Mouse (Mus musculus) neural tube, embryonic 15.5 days (tissue): ENCODE measurements around the gene Ctnna2. TPM values are rescaled to one million over a fixed set of nuclear protein-coding genes. Genes with fewer than 3 reads are reported as not detected.
A peak's percentile ranks its signal among the peaks of the same experiment; 100 is the strongest.

ENCODE experiments used
- ATAC-seq: fragments of 200-750 bp; cut with Nextera tagmentation; 2 replicates; pipeline ENCODE4 v1.8.0; 2017; ENCODE audit warnings: mild to moderate bottlenecking, moderate TSS enrichment, moderate library complexity; ENCODE audit not compliant: low FRiP score
- H3K27ac ChIP-seq: fragments of 300-500 bp; sonication (generic); replicated peaks from 2 replicates; pipeline ENCODE4 v1.5.1; 2015; ENCODE audit warnings: mild to moderate bottlenecking, inconsistent platforms
- H3K27me3 ChIP-seq: fragments of 300-500 bp; sonication (generic); replicated peaks from 2 replicates; pipeline ENCODE4 v1.6.1; 2015; ENCODE audit warnings: inconsistent platforms
- H3K36me3 ChIP-seq: fragments of 300-500 bp; sonication (generic); 2 replicates; pipeline ENCODE4 v1.6.1; 2015; ENCODE audit warnings: inconsistent platforms
- H3K4me1 ChIP-seq: fragments of 300-500 bp; sonication (generic); 2 replicates; pipeline ENCODE4 v1.6.1; 2015; ENCODE audit warnings: inconsistent platforms
- H3K4me2 ChIP-seq: fragments of 300-500 bp; sonication (generic); 2 replicates; pipeline ENCODE4 v1.6.1; 2015; ENCODE audit warnings: inconsistent platforms, mild to moderate bottlenecking, moderate library complexity
- H3K4me3 ChIP-seq: fragments of 300-500 bp; sonication (generic); replicated peaks from 2 replicates; pipeline ENCODE4 v1.5.1; 2015; ENCODE audit warnings: mild to moderate bottlenecking, inconsistent platforms
- H3K9ac ChIP-seq: fragments of 300-500 bp; sonication (generic); replicated peaks from 2 replicates; pipeline ENCODE4 v1.6.1; 2015; ENCODE audit warnings: mild to moderate bottlenecking, inconsistent platforms
- H3K9me3 ChIP-seq: fragments of 300-500 bp; sonication (generic); replicated peaks from 2 replicates; pipeline ENCODE4 v1.6.1; 2016; ENCODE audit warnings: inconsistent platforms
- WGBS: fragments of 180-500 bp; shearing (Covaris S2); methylation state at CpG from one replicate; pipeline ENCODE4 v1.1.7; 2015; ENCODE audit warnings: mixed read lengths; 5-methylcytosine and 5-hydroxymethylcytosine counted together
- polyA plus RNA-seq: library from polyadenylated mRNA; unstranded; fragments of >200 nt; fragmentation: Nextera tagmentation; extraction: Ambion mirVana; gene quantifications from 2 replicates; pipeline ENCODE4 v1.2.1, GENCODE M21; 2015

Ctnna2 gene
- polyA plus RNA-seq, 1 experiment from 2014 or later: 119 TPM

- WGBS: 78% methylated on average over 5 of the region's 5 CpGs
- H3K27ac ChIP-seq: no peak overlapping the region
- H3K4me2 ChIP-seq: no peak overlapping the region
- no peaks in the 10 kb centered on the region for H3K4me1 ChIP-seq
- H3K4me3 ChIP-seq: no peak overlapping the region
- H3K9ac ChIP-seq: no peak overlapping the region
- H3K9me3 ChIP-seq: no peaks in the 10 kb centered on the region
- ATAC-seq: no peak
- no peaks in the 10 kb centered on the region for H3K36me3 ChIP-seq
- no peaks in the 10 kb centered on the region for H3K27me3 ChIP-seq
Observed at GRCm38 (mm10) chr6:77408481-77408880, 571.0 kb downstream of the Ctnna2 start.

DNA sequence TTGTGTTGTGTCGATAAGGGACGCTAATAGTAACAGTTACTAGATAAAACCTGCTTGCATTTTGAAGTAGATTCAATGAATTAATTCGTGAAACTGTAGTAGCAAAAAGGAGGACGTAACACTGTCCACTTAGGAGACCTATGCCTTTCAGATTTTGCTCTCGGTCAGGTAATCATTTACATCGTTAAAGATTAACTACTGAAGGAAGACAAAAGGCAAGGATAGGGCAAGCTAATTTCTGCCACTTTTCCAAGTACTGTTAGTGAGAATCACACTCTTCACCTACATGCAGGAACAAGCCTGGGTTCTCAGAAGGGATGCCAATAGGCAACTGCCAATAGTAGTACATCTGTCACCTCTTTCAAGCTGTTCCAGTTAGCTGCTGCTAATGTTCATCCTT is 578.7 kb downstream of the Ctnna2 start:
- ATAC-seq: no peak
- no peaks in the 10 kb centered on the region for H3K27me3 ChIP-seq
- H3K9ac ChIP-seq: no peak overlapping the region
- no peak overlapping the region for H3K27ac ChIP-seq
- no peak overlapping the region for H3K4me2 ChIP-seq
- no peak overlapping the region for H3K4me3 ChIP-seq
- WGBS: 90% methylated on average over 6 of the region's 6 CpGs
- no peaks in the 10 kb centered on the region for H3K36me3 ChIP-seq
- no peaks in the 10 kb centered on the region for H3K4me1 ChIP-seq
- H3K9me3 ChIP-seq: no peaks in the 10 kb centered on the region

GRCm38 (mm10) chr6:77391663-77392062 is 587.8 kb downstream of the Ctnna2 start:
- no peak for ATAC-seq
- WGBS: 90% methylated on average over 1 of the region's 1 CpGs

GRCm38 (mm10) chr6:77381309-77381708 is 598.2 kb downstream of the Ctnna2 start:
- Histone ChIP-seq H3K36me3 (no peaks in the 10 kb centered on the region), H3K4me2 (no peak overlapping the region), H3K4me1 (no peaks in the 10 kb centered on the region), H3K4me3 (no peak overlapping the region), H3K9ac (no peak overlapping the region), H3K9me3 (no peaks in the 10 kb centered on the region), H3K27me3 (no peaks in the 10 kb centered on the region), H3K27ac (no peak overlapping the region)
- ATAC-seq: no peak

More at GRCm38 (mm10) chr6:77391663-77392062, 587.8 kb downstream of the Ctnna2 start:
- Histone ChIP-seq H3K4me1 (no peaks in the 10 kb centered on the region), H3K9ac (no peak overlapping the region), H3K27ac (no peak overlapping the region), H3K27me3 (no peaks in the 10 kb centered on the region), H3K9me3 (no peaks in the 10 kb centered on the region), H3K36me3 (no peaks in the 10 kb centered on the region), H3K4me2 (no peak overlapping the region), H3K4me3 (no peak overlapping the region)

GRCm38 (mm10) chr6:77373132-77373531 is 606.4 kb downstream of the Ctnna2 start:
- Histone ChIP-seq H3K27me3 (no peaks in the 10 kb centered on the region), H3K9ac (no peak overlapping the region), H3K4me2 (no peak overlapping the region), H3K4me3 (no peak overlapping the region), H3K9me3 (no peaks in the 10 kb centered on the region), H3K4me1 (no peaks in the 10 kb centered on the region), H3K27ac (no peak overlapping the region), H3K36me3 (no peaks in the 10 kb centered on the region)
- WGBS: 67% methylated on average over 5 of the region's 5 CpGs
- no peak for ATAC-seq

- no peaks in the 10 kb centered on the region for H3K27me3 ChIP-seq
- no peak overlapping the region for H3K27ac ChIP-seq
- WGBS: 76% methylated on average over 2 of the region's 2 CpGs
- no peaks in the 10 kb centered on the region for H3K9me3 ChIP-seq
- H3K4me1 ChIP-seq: no peaks in the 10 kb centered on the region
- no peak overlapping the region for H3K9ac ChIP-seq
- no peak for ATAC-seq
- H3K4me3 ChIP-seq: no peak overlapping the region
- no peak overlapping the region for H3K4me2 ChIP-seq
- no peaks in the 10 kb centered on the region for H3K36me3 ChIP-seq
Observed at GRCm38 (mm10) chr6:77371147-77371546, 608.4 kb downstream of the Ctnna2 start.

DNA sequence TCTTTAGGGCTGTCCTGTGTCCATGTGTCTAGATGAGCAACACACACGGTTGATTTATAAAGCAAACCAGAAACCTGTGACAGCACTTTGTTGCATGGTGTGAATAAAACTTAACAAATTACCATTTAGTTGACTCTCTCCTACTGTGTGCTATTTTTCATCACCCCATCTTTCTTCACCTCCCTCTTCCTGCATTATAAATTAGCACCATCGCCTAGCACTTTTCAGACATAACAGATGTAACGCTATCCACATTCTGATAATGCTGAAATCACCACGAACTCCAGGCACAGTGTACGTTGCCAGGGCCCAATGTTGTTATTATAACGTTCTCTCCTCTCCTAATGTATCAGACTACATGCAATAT is 621.0 kb downstream of the Ctnna2 start:
- H3K4me2 ChIP-seq: no peak overlapping the region
- no peaks in the 10 kb centered on the region for H3K27me3 ChIP-seq
- WGBS: 65% methylated on average over 6 of the region's 6 CpGs
- no peaks in the 10 kb centered on the region for H3K36me3 ChIP-seq
- H3K4me1 ChIP-seq: peaks cover 4% of the 10 kb centered on the region; the same call in 1 of the 2 replicates
- H3K9ac ChIP-seq: no peak overlapping the region
- ATAC-seq: no peak
- H3K9me3 ChIP-seq: no peaks in the 10 kb centered on the region
- 0 out of 2 replicates have a peak overlapping the region, but pooled peaks have one; percentile 3 for H3K27ac ChIP-seq
- H3K4me3 ChIP-seq: no peak overlapping the region

- H3K27ac ChIP-seq: 0 out of 2 replicates have a peak overlapping the region, but pooled peaks have one; percentile 3
- no peak; the same call in 1 of the 2 replicates for ATAC-seq
- WGBS: 33% methylated on average over 9 of the region's 9 CpGs
Observed at GRCm38 (mm10) chr6:77357748-77358470, 621.6 kb downstream of the Ctnna2 start.

GRCm38 (mm10) chr6:77354826-77355225 is 624.7 kb downstream of the Ctnna2 start:
- no peak overlapping the region for H3K9ac ChIP-seq
- no peaks in the 10 kb centered on the region for H3K9me3 ChIP-seq
- ATAC-seq: no peak
- H3K27me3 ChIP-seq: no peaks in the 10 kb centered on the region
- no peaks in the 10 kb centered on the region for H3K36me3 ChIP-seq
- peaks cover 4% of the 10 kb centered on the region; the same call in 1 of the 2 replicates for H3K4me1 ChIP-seq
- no peak overlapping the region for H3K4me3 ChIP-seq
- WGBS: 12% methylated on average over 1 of the region's 1 CpGs
- H3K4me2 ChIP-seq: no peak overlapping the region
- H3K27ac ChIP-seq: no peak overlapping the region

More at GRCm38 (mm10) chr6:77357748-77358470, 621.6 kb downstream of the Ctnna2 start:
- Histone ChIP-seq H3K36me3 (no peaks in the 10 kb centered on the region), H3K4me3 (no peak overlapping the region), H3K4me1 (peaks cover 4% of the 10 kb centered on the region; the same call in 1 of the 2 replicates), H3K27me3 (no peaks in the 10 kb centered on the region), H3K4me2 (no peak overlapping the region), H3K9ac (no peak overlapping the region), H3K9me3 (no peaks in the 10 kb centered on the region)

DNA sequence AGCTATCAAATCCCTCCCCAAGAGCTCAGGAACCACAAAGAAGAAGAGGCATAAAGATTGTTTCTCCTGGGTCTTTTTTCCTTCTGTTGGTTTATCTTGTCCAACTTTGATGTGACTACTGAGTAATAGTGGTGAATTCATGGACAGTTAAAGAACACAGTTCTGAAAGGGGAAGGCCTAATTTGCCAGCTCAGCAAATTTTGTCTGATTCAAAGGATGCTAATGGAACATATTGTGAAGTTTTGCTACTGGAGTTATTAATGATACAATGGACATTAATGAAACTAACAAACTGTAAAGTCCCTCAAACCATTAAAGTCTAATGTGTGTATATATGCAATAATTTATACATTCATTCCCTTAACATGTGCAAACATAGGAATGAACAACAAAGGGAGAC is 635.7 kb downstream of the Ctnna2 start:
- no peak overlapping the region for H3K27ac ChIP-seq

DNA sequence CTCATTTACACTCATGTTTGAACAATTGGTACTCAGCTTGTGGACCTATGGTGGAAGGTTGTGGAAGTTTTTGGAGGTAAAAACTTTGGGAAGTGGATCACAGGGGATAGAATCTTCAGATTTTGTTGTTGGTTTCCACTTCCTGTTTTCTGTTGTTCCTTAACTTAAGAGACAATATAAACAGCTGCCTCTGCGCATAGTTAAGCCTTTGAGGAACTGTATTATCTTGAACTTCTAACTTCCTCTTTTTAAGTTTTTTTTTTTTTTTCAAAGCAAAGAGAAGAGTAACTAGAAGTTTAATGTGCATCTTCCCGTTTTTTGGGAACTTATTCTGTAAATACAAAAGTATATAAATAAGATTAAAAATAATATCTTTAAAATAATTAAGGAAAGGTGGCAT is 644.0 kb downstream of the Ctnna2 start:
- 89% methylated on average over 2 of the region's 2 CpGs for WGBS
- Histone ChIP-seq H3K9ac (no peak overlapping the region), H3K4me3 (no peak overlapping the region)

More for the DNA sequence above, 635.7 kb downstream of the Ctnna2 start:
- Histone ChIP-seq H3K4me1 (no peaks in the 10 kb centered on the region), H3K4me3 (no peak overlapping the region), H3K36me3 (no peaks in the 10 kb centered on the region), H3K27me3 (no peaks in the 10 kb centered on the region), H3K9me3 (no peaks in the 10 kb centered on the region), H3K4me2 (no peak overlapping the region), H3K9ac (no peak overlapping the region)
- ATAC-seq: no peak

DNA sequence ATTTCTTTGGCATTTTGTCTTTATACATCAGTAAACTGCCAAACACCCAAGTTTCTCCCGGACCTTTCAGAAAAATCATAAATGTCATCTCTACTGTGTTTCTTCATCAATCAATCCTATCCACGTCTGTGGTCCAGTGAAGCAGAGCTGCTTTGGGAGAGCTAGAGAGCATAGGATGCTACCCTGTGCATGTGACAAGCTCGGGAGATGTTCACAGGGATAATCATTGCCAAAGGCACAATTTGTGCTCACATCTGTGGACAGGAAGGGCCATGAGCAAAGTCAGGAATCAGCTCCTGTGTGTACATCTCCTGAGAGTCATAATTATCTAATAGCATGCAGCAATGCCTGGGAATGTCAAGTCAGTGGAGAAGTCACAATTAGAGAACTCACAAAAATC is 654.8 kb downstream of the Ctnna2 start:
- 40% methylated on average over 3 of the region's 3 CpGs for WGBS
- Histone ChIP-seq H3K27me3 (no peaks in the 10 kb centered on the region), H3K4me3 (no peak overlapping the region), H3K4me2 (no peak overlapping the region), H3K36me3 (no peaks in the 10 kb centered on the region), H3K27ac (no peak overlapping the region), H3K9ac (no peak overlapping the region), H3K4me1 (no peaks in the 10 kb centered on the region; the same call in 1 of the 2 replicates), H3K9me3 (no peaks in the 10 kb centered on the region)
- ATAC-seq: no peak

More for the DNA sequence above, 644.0 kb downstream of the Ctnna2 start:
- no peaks in the 10 kb centered on the region for H3K4me1 ChIP-seq
- no peaks in the 10 kb centered on the region for H3K36me3 ChIP-seq
- H3K4me2 ChIP-seq: no peak overlapping the region
- H3K27ac ChIP-seq: no peak overlapping the region
- ATAC-seq: no peak
- H3K27me3 ChIP-seq: no peaks in the 10 kb centered on the region
- no peaks in the 10 kb centered on the region for H3K9me3 ChIP-seq
